Mouse (Mus musculus) heart, postnatal 0 days (tissue): Measurements from ENCODE around the gene Traf7.

Experiments
- CTCF ChIP-seq: IDR thresholded peaks from 2 replicates; pipeline ENCODE4 v1.5.1; 2016; ENCODE audit warnings: antibody characterized with exemption, control low read depth, low read depth
- EP300 ChIP-seq: IDR thresholded peaks from 2 replicates; pipeline ENCODE4 v1.6.1; 2016; ENCODE audit warnings: antibody characterized with exemption, low read depth

DNA sequence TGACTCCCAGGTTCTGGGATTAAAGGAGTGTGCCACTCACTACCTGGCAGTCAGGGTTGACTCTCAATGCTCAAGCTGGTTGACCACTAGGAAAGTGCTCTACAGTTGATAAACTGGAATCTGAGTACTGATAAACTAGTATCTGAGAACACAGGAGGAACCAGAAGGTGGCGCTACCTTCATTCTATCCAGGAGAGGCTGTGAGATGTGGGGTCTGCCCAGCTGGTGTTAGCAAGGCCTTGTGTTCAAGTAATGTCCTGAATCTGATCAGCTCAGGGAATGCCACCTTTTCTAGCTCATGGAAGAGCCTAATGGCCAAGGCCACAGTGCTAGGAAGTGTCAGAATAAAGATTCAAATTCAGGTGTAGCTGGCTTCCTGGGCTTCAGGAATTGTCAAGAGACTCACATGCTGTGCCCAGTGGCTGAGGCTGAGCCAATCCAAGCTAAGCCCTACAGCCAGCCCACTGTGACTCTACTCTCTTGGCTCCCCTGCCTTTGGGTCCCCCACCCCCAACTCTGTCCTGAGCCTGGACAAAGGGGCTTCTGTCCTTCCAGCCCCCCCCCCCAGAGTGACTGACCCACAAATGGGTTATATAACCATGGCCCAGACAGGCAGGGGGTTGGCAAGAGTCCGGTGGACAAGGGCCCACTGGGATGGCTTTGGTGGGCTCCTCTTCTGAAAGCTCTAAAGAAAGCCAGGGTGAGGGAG lies 33.0 kb downstream of the Traf7 start:
- TF ChIP-seq CTCF (peak; percentile 61), EP300 (no peak)
